Mouse (Mus musculus): ENCODE measurements around the gene Camta1. TPM values are rescaled to one million over a fixed set of nuclear protein-coding genes. Genes with fewer than 3 reads are reported as not detected.

Camta1 gene
- polyA plus RNA-seq, 1 experiment, result 26.3 TPM

DNA sequence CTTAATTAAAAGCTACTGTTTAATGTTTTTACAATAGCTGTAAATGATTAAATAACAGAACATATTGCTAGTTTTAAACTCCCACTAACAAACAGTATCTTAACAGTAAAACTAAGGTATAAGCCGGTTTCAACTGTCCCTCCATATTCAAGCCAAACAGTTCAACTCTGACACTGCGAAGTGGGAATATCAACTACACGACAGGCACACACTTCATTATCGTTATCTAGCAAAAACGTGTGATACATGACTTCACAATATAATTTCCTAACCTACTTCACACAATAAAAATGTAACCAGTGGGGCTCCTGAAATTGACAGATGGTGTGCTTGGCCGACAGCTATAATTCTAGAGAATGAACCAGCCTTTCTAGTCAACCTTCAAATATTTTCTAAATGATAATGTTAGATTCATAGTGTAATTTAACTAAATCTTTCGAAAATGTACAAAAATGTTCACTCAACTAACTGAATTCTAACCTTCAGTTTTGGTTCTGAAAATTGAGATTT is 27.7 kb downstream of the Camta1 start:
- no peak overlapping the region for H3K27ac ChIP-seq (ENCODE audit: insufficient read depth, low read depth, low read length)
- H3K4me3 ChIP-seq (ENCODE audit: insufficient read depth, low read length), result no peak overlapping the region
- TF ChIP-seq CTCF (IDR thresholded peaks at IDR 0.05; ENCODE audit: low read depth, low read length) (no peak), POLR2A (IDR thresholded peaks at IDR 0.05; ENCODE audit: borderline replicate concordance, low read depth, low read length) (no peak)
- H3K4me1 ChIP-seq (ENCODE audit: control insufficient read depth, insufficient read depth, low read length), result peaks cover 17% of the 10 kb centered on the region

DNA sequence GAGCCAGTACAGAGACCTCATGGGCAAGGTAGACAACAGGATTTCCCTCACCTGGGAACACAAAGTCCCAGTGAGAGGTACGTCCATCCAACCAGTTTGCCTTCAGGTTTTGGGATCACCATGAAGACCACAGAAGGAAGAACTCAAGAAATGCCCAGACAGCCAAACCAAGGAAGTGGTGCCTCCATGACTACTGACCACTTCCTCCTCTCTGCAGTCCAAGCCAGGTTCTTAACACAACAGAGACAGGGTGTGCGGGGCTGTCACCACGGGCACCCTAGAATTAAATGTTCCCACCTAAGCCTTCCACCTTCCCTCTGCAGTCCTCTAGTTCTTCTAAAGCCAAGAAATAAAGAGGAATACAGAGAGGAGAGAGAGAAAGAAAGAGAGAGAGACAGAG is 33.8 kb downstream of the Camta1 start:
- Histone ChIP-seq H3K4me1 (ENCODE audit: control insufficient read depth, insufficient read depth, low read length) (peaks cover 12% of the 10 kb centered on the region), H3K27ac (ENCODE audit: insufficient read depth, low read depth, low read length) (no peak overlapping the region), H3K4me3 (ENCODE audit: insufficient read depth, low read length) (no peak overlapping the region)
- TF ChIP-seq POLR2A (IDR thresholded peaks at IDR 0.05; ENCODE audit: borderline replicate concordance, low read depth, low read length) (no peak), CTCF (IDR thresholded peaks at IDR 0.05; ENCODE audit: low read depth, low read length) (no peak)

DNA sequence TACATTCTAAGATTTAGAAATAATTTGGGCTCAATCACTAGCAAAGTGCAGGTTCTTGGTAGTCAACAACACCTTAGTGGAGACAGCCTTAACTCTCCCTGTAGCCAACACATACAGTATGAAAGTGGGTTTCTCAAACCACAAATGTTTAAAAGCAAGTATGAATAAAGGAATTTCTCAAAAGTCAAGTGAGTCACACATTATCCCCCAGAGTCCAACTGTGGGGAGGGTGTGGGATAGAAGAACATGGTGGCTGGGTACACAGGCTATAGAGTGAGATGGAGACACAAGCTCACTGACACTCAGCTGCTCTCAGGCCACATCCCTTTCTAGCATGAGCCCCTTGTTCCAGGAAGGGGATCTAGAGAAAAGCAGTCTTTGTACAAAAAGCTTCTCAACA is 34.3 kb downstream of the Camta1 start:
- TF ChIP-seq CTCF (IDR thresholded peaks at IDR 0.05; ENCODE audit: low read depth, low read length) (no peak), POLR2A (IDR thresholded peaks at IDR 0.05; ENCODE audit: borderline replicate concordance, low read depth, low read length) (no peak)
- Histone ChIP-seq H3K27ac (ENCODE audit: insufficient read depth, low read depth, low read length) (no peak overlapping the region), H3K4me1 (ENCODE audit: control insufficient read depth, insufficient read depth, low read length) (peaks cover 12% of the 10 kb centered on the region), H3K4me3 (ENCODE audit: insufficient read depth, low read length) (no peak overlapping the region)

DNA sequence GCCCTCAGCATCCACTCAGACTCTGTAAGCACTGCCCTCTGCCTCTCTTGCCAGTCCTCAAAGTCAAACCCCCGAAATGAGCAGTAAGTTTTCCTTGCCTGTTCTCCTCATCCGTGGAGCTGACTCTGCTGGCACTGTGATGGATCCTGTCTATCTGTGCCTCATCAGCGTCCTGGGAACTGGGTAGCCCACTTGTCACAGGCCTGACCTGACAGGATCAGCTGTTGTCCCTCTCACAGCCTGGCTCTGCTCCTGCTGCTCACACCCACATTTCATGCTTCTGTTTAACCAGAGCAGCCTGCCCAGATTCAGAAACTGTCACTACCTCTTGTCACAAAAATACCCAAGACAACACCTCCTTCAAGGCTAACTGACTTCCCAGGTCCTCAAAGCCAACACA is 37.7 kb downstream of the Camta1 start:
- peaks cover 21% of the 10 kb centered on the region for H3K4me1 ChIP-seq (ENCODE audit: control insufficient read depth, insufficient read depth, low read length)
- TF ChIP-seq CTCF (IDR thresholded peaks at IDR 0.05; ENCODE audit: low read depth, low read length), result no peak
- no peak for TF ChIP-seq POLR2A (IDR thresholded peaks at IDR 0.05; ENCODE audit: borderline replicate concordance, low read depth, low read length)

DNA sequence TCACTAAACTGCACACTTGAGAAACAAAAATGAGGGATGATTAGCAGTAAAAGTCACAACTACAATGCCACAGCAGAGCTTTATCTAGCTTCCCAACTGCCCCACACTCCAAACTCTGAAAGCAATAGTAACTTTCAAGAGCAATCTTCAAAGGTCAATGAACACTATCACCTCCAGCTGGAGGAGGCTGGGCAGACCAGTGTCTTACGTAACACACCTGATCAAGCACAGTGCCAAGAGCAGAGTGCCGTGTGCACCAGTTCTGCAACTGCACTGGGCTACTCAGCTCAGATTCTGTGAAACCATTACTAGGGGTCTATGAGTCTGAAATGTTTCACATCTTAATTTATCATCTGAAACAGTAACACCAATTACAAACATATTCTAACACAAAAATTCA is 38.7 kb downstream of the Camta1 start:
- Histone ChIP-seq H3K27ac (ENCODE audit: insufficient read depth, low read depth, low read length) (no peak overlapping the region), H3K4me1 (ENCODE audit: control insufficient read depth, insufficient read depth, low read length) (peaks cover 24% of the 10 kb centered on the region), H3K4me3 (ENCODE audit: insufficient read depth, low read length) (no peak overlapping the region)
- TF ChIP-seq CTCF (IDR thresholded peaks at IDR 0.05; ENCODE audit: low read depth, low read length) (no peak), POLR2A (IDR thresholded peaks at IDR 0.05; ENCODE audit: borderline replicate concordance, low read depth, low read length) (no peak)

More for the DNA sequence above, 37.7 kb downstream of the Camta1 start:
- Histone ChIP-seq H3K4me3 (ENCODE audit: insufficient read depth, low read length) (no peak overlapping the region), H3K27ac (ENCODE audit: insufficient read depth, low read depth, low read length) (no peak overlapping the region)

- TF ChIP-seq POLR2A (IDR thresholded peaks at IDR 0.05; ENCODE audit: borderline replicate concordance, low read depth, low read length), result no peak
- TF ChIP-seq CTCF (IDR thresholded peaks at IDR 0.05; ENCODE audit: low read depth, low read length), result no peak
- Histone ChIP-seq H3K4me1 (ENCODE audit: control insufficient read depth, insufficient read depth, low read length) (peaks cover 29% of the 10 kb centered on the region), H3K4me3 (ENCODE audit: insufficient read depth, low read length) (no peak overlapping the region), H3K27ac (ENCODE audit: insufficient read depth, low read depth, low read length) (peak overlapping the region; percentile 22; the same call in 1 of the 2 replicates)
Observed at GRCm38 (mm10) chr4:151817981-151818766, 43.5 kb downstream of the Camta1 start.

- Histone ChIP-seq H3K27ac (ENCODE audit: insufficient read depth, low read depth, low read length) (no peak overlapping the region), H3K4me3 (ENCODE audit: insufficient read depth, low read length) (no peak overlapping the region), H3K4me1 (ENCODE audit: control insufficient read depth, insufficient read depth, low read length) (peaks cover 17% of the 10 kb centered on the region)
- TF ChIP-seq POLR2A (IDR thresholded peaks at IDR 0.05; ENCODE audit: borderline replicate concordance, low read depth, low read length), result no peak
- no peak for TF ChIP-seq CTCF (IDR thresholded peaks at IDR 0.05; ENCODE audit: low read depth, low read length)
Observed at GRCm38 (mm10) chr4:151813711-151814110, 48.0 kb downstream of the Camta1 start.

GRCm38 (mm10) chr4:151805685-151806084 is 56.0 kb downstream of the Camta1 start:
- peaks cover 34% of the 10 kb centered on the region for H3K4me1 ChIP-seq (ENCODE audit: control insufficient read depth, insufficient read depth, low read length)
- no peak overlapping the region for H3K4me3 ChIP-seq (ENCODE audit: insufficient read depth, low read length)
- TF ChIP-seq CTCF (IDR thresholded peaks at IDR 0.05; ENCODE audit: low read depth, low read length), result no peak
- no peak for TF ChIP-seq POLR2A (IDR thresholded peaks at IDR 0.05; ENCODE audit: borderline replicate concordance, low read depth, low read length)
- H3K27ac ChIP-seq (ENCODE audit: insufficient read depth, low read depth, low read length), result no peak overlapping the region

- H3K4me1 ChIP-seq (ENCODE audit: control insufficient read depth, insufficient read depth, low read length), result peaks cover 34% of the 10 kb centered on the region
- no peak overlapping the region for H3K4me3 ChIP-seq (ENCODE audit: insufficient read depth, low read length)
- TF ChIP-seq CTCF (IDR thresholded peaks at IDR 0.05; ENCODE audit: low read depth, low read length) (no peak), POLR2A (IDR thresholded peaks at IDR 0.05; ENCODE audit: borderline replicate concordance, low read depth, low read length) (no peak)
- H3K27ac ChIP-seq (ENCODE audit: insufficient read depth, low read depth, low read length), result no peak overlapping the region
Observed at GRCm38 (mm10) chr4:151805046-151805445, 56.6 kb downstream of the Camta1 start.

GRCm38 (mm10) chr4:151804208-151804607 is 57.5 kb downstream of the Camta1 start:
- TF ChIP-seq CTCF (IDR thresholded peaks at IDR 0.05; ENCODE audit: low read depth, low read length) (no peak), POLR2A (IDR thresholded peaks at IDR 0.05; ENCODE audit: borderline replicate concordance, low read depth, low read length) (no peak)
- Histone ChIP-seq H3K27ac (ENCODE audit: insufficient read depth, low read depth, low read length) (no peak overlapping the region), H3K4me3 (ENCODE audit: insufficient read depth, low read length) (no peak overlapping the region)

More at GRCm38 (mm10) chr4:151804208-151804607, 57.5 kb downstream of the Camta1 start:
- peaks cover 34% of the 10 kb centered on the region for H3K4me1 ChIP-seq (ENCODE audit: control insufficient read depth, insufficient read depth, low read length)

Measured in bone marrow macrophage, adult 2 months (primary cell).